Mouse (Mus musculus) heart, embryonic 13.5 days (tissue): ENCODE measurements around the gene Sorbs1. TPM values are rescaled to one million over a fixed set of nuclear protein-coding genes. Genes with fewer than 3 reads are reported as not detected.

Experiments used
- ATAC-seq: fragments of 200-750 bp; cut with Nextera tagmentation; 2 replicates; pipeline ENCODE4 v1.8.0; 2017; ENCODE audit warnings: moderate TSS enrichment; ENCODE audit not compliant: insufficient number of reproducible peaks, low FRiP score, low TSS enrichment; ENCODE audit errors: extremely low read depth
- H3K27ac ChIP-seq: fragments of 300-500 bp; sonication (generic); replicated peaks from 2 replicates; pipeline ENCODE4 v1.5.1; 2015; ENCODE audit warnings: moderate library complexity, mild to moderate bottlenecking, inconsistent platforms
- H3K27me3 ChIP-seq: fragments of 300-500 bp; sonication (generic); replicated peaks from 2 replicates; pipeline ENCODE4 v1.6.1; 2015; ENCODE audit warnings: mild to moderate bottlenecking, inconsistent platforms
- H3K36me3 ChIP-seq: fragments of 300-500 bp; sonication (generic); 2 replicates; pipeline ENCODE4 v1.6.1; 2015; ENCODE audit warnings: mild to moderate bottlenecking, inconsistent platforms
- H3K4me1 ChIP-seq: fragments of 300-500 bp; sonication (generic); 2 replicates; pipeline ENCODE4 v1.6.1; 2015; ENCODE audit warnings: inconsistent platforms
- H3K4me2 ChIP-seq: fragments of 300-500 bp; sonication (generic); 2 replicates; pipeline ENCODE4 v1.6.1; 2015; ENCODE audit warnings: inconsistent platforms, mild to moderate bottlenecking, moderate library complexity
- H3K4me3 ChIP-seq: fragments of 300-500 bp; sonication (generic); 2 replicates; pipeline ENCODE4 v1.5.1; 2015; ENCODE audit warnings: moderate library complexity, mild to moderate bottlenecking, inconsistent platforms
- H3K9ac ChIP-seq: fragments of 300-500 bp; sonication (generic); 2 replicates; pipeline ENCODE4 v1.6.1; 2015; ENCODE audit warnings: inconsistent platforms, mild to moderate bottlenecking, moderate library complexity
- H3K9me3 ChIP-seq: fragments of 300-500 bp; sonication (generic); 2 replicates; pipeline ENCODE4 v1.6.1; 2016; ENCODE audit warnings: inconsistent platforms
- WGBS: fragments of 180-500 bp; shearing (Covaris S2); methylation state at CpG from one replicate; pipeline ENCODE4 v1.1.7; 2015; ENCODE audit warnings: mixed read lengths; 5-methylcytosine and 5-hydroxymethylcytosine counted together
- polyA plus RNA-seq: library from polyadenylated mRNA; unstranded; fragments of >200 nt; fragmentation: Nextera tagmentation; extraction: Ambion mirVana; gene quantifications from 2 replicates; pipeline ENCODE4 v1.2.1, GENCODE M21; 2015

Gene Sorbs1
- polyA plus RNA-seq, 1 experiment from 2014 or later: 65.4 TPM

DNA sequence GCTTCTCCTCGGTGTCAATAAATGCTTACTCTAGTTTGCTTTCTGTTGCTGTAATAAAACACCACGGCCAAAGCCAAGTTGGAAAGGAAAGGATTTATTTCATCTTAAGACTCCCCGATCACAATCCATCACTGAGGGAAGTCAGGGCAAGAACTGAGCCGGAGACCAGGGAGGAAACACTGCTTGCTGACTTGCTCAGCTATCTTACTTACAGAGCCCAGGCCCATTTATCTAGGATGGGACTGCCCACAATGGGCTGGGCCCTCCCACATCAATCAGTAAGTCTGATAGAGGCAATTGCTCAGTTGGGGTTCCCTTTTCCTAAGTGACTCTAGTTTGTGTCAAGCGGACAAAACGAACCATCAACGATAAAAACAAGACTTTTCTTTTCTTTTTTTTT lies 29.2 kb upstream of the Sorbs1 start:
- Histone ChIP-seq H3K9me3 (0 out of 2 replicates have a peak, but pooled peaks cover 2% of the 10 kb centered on the region), H3K4me3 (no peak overlapping the region), H3K27ac (no peak overlapping the region), H3K27me3 (no peaks in the 10 kb centered on the region), H3K36me3 (no peaks in the 10 kb centered on the region), H3K4me2 (no peak overlapping the region), H3K4me1 (no peaks in the 10 kb centered on the region), H3K9ac (no peak overlapping the region)
- no peak for ATAC-seq
- WGBS: 67% methylated on average over 7 of the region's 7 CpGs

DNA sequence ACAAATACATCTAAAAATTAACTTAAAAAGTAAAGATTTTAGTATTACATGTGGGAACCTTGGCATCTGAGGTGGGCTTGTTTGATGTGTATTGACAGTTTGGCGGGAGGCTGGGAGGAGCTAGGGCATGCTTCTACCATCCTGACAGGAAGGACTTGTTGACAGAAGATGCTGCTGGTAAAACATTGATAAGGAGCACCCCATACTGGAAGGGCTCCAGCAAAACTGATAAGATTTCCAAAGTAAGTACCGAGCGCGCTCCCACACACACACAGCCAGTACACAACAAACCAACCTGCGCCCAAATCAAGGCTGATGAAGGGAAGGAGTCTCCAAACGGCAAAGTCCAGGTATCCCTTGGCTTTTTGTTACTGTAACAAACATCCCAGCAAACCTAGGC lies 22.9 kb upstream of the Sorbs1 start:
- 23% methylated on average over 6 of the region's 6 CpGs for WGBS
- no peak for ATAC-seq
- 0 out of 2 replicates have a peak, but pooled peaks cover 4% of the 10 kb centered on the region for H3K4me1 ChIP-seq
- H3K4me3 ChIP-seq: no peak overlapping the region
- 0 out of 2 replicates have a peak, but pooled peaks cover 2% of the 10 kb centered on the region for H3K9me3 ChIP-seq
- H3K27me3 ChIP-seq: no peaks in the 10 kb centered on the region
- H3K27ac ChIP-seq: no peak overlapping the region
- no peak overlapping the region for H3K9ac ChIP-seq
- H3K4me2 ChIP-seq: no peak overlapping the region
- H3K36me3 ChIP-seq: no peaks in the 10 kb centered on the region

DNA sequence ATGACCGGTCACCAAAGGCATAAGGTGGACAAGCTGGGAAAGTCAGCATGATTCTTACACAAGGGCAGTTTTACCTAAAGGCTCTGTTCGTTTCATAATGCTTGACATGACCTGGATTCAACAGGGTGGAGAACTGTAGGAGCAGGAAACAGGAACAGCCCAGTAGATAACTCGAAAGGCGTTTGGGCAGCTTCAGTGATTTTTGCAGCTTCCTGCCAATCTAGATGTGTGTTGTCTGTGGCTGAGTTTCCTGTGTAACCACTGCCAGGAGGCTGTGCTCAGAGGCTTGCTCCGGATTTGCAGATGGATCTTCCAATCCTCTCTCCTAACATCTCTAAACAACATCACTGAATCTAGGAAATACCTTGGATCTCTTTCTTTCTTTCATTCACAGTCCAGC lies 18.9 kb upstream of the Sorbs1 start:
- H3K4me1 ChIP-seq: 0 out of 2 replicates have a peak, but pooled peaks cover 4% of the 10 kb centered on the region
- H3K4me3 ChIP-seq: no peak overlapping the region
- no peaks in the 10 kb centered on the region for H3K9me3 ChIP-seq
- no peak for ATAC-seq
- H3K27me3 ChIP-seq: no peaks in the 10 kb centered on the region
- WGBS: 51% methylated on average over 5 of the region's 5 CpGs
- H3K9ac ChIP-seq: no peak overlapping the region
- H3K27ac ChIP-seq: 0 out of 2 replicates have a peak overlapping the region, but pooled peaks have one; percentile 42
- no peaks in the 10 kb centered on the region for H3K36me3 ChIP-seq
- H3K4me2 ChIP-seq: no peak overlapping the region

DNA sequence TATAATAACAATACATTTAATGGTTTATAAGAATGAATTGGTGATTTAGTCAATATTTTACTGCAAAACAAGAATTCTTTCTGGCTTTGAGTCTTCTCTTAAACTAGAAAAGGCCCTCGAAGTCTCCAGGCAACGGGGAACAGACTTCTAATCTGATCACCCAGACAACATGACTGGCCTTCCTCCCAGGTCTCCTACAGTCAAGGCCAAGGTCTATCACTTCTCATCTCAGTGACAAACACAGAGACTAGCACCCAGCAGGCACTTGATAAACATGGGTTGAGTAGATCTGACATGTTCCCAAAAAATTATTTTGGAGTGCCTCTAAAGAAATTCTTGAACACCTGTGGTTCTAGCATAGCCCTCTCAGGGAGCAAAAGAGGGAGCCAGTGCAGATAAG lies 16.7 kb upstream of the Sorbs1 start:
- H3K9me3 ChIP-seq: no peaks in the 10 kb centered on the region
- WGBS: 59% methylated on average over 2 of the region's 2 CpGs
- H3K4me1 ChIP-seq: no peaks in the 10 kb centered on the region; the same call in 1 of the 2 replicates
- H3K4me3 ChIP-seq: no peak overlapping the region
- no peak for ATAC-seq
- no peak overlapping the region for H3K4me2 ChIP-seq
- H3K27me3 ChIP-seq: no peaks in the 10 kb centered on the region
- no peak overlapping the region for H3K9ac ChIP-seq
- no peaks in the 10 kb centered on the region for H3K36me3 ChIP-seq
- no peak overlapping the region for H3K27ac ChIP-seq

DNA sequence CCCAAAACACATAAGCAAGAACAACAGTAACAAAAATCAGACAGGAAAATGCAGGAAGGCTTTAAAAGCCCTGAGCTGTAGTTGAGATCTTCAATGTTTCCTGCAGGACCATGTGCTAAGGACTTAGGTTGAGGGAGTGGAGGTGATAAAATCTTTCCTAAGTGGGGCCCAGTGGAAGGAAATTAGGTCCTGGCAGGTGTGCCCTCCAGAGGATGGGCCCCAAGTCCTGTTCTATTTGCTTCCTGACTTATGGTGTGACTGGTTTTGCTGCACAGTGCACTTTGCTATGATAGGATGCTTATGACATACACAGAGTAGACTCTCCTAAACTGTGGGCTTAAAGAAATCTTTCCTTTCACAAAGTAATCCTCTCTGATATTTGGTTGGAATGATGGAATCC lies 14.7 kb upstream of the Sorbs1 start:
- no peaks in the 10 kb centered on the region for H3K9me3 ChIP-seq
- ATAC-seq: no peak

GRCm38 (mm10) chr19:40526367-40527014 lies 12.9 kb upstream of the Sorbs1 start:
- no peaks in the 10 kb centered on the region for H3K27me3 ChIP-seq
- no peak for ATAC-seq
- H3K9ac ChIP-seq: peak overlapping the region; percentile 1; the same call in 1 of the 2 replicates
- no peaks in the 10 kb centered on the region for H3K36me3 ChIP-seq
- 59% methylated on average over 9 of the region's 9 CpGs for WGBS
- H3K27ac ChIP-seq: no peak overlapping the region
- H3K4me1 ChIP-seq: no peaks in the 10 kb centered on the region; the same call in 1 of the 2 replicates
- H3K9me3 ChIP-seq: no peaks in the 10 kb centered on the region
- H3K4me3 ChIP-seq: no peak overlapping the region
- H3K4me2 ChIP-seq: no peak overlapping the region

More for the DNA sequence above, 14.7 kb upstream of the Sorbs1 start:
- Histone ChIP-seq H3K4me3 (no peak overlapping the region), H3K27me3 (no peaks in the 10 kb centered on the region), H3K36me3 (no peaks in the 10 kb centered on the region), H3K4me1 (no peaks in the 10 kb centered on the region; the same call in 1 of the 2 replicates), H3K27ac (no peak overlapping the region), H3K4me2 (no peak overlapping the region), H3K9ac (no peak overlapping the region)

- WGBS: 71% methylated on average over 8 of the region's 8 CpGs
- Histone ChIP-seq H3K36me3 (no peaks in the 10 kb centered on the region), H3K9ac (no peak overlapping the region), H3K9me3 (no peaks in the 10 kb centered on the region), H3K4me2 (no peak overlapping the region), H3K27me3 (no peaks in the 10 kb centered on the region), H3K27ac (no peak overlapping the region), H3K4me3 (no peak overlapping the region), H3K4me1 (peaks cover 15% of the 10 kb centered on the region)
- no peak for ATAC-seq
Measured at GRCm38 (mm10) chr19:40523431-40524005, 9.9 kb upstream of the Sorbs1 start.

DNA sequence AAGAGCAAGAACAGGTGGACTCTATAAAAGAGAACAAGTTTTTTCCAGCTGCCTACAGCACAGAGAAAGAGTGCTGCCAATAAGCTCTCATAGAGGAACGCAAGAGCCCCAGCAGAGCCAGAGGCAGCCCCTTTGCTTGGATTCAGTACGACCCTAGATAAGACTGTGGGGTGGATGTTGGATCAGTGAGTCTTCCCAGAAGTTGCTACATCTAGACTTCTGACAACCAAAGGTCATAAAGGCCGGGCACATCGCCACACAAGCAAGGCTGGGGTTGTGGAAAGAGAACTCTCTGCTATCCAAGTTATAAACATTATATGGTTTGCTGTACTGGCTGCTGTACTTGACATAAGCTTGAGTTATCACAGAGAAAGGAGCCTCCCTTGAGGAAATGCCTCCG lies 6.8 kb upstream of the Sorbs1 start:
- Histone ChIP-seq H3K9me3 (no peaks in the 10 kb centered on the region), H3K4me3 (no peak overlapping the region), H3K4me2 (no peak overlapping the region), H3K27ac (no peak overlapping the region), H3K27me3 (no peaks in the 10 kb centered on the region), H3K4me1 (peaks cover 15% of the 10 kb centered on the region), H3K36me3 (no peaks in the 10 kb centered on the region), H3K9ac (no peak overlapping the region)
- no peak for ATAC-seq
- WGBS: 66% methylated on average over 5 of the region's 5 CpGs

DNA sequence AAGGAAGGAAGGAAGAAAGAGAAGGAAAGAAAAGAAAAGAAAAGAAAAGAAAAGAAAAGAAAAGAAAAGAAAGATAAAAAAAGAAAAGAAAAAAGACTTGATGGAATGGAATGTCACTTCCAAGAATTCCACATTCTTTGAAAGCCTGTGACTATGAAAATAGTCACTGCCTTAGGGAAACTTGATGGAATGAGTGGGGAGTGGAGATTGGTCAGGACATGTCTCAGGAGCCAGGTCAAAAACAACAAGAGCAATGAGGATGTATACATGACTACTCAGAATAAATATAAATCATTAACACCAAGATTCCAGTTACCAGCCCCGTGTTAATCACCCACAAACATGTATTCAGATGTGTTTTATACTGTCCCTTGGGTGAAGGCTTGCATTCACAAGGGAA lies 5.1 kb upstream of the Sorbs1 start:
- no peak overlapping the region for H3K4me3 ChIP-seq
- WGBS: 70% methylated on average over 1 of the region's 1 CpGs
- H3K9me3 ChIP-seq: no peaks in the 10 kb centered on the region
- no peaks in the 10 kb centered on the region for H3K27me3 ChIP-seq
- H3K4me2 ChIP-seq: no peak overlapping the region
- no peak overlapping the region for H3K9ac ChIP-seq
- peaks cover 15% of the 10 kb centered on the region for H3K4me1 ChIP-seq
- no peak for ATAC-seq
- H3K27ac ChIP-seq: no peak overlapping the region
- no peaks in the 10 kb centered on the region for H3K36me3 ChIP-seq

GRCm38 (mm10) chr19:40515596-40515995 lies 2.0 kb upstream of the Sorbs1 start:
- Histone ChIP-seq H3K36me3 (no peaks in the 10 kb centered on the region), H3K9me3 (no peaks in the 10 kb centered on the region), H3K9ac (no peak overlapping the region), H3K27me3 (no peaks in the 10 kb centered on the region), H3K4me1 (peaks cover 34% of the 10 kb centered on the region), H3K27ac (no peak overlapping the region), H3K4me2 (no peak overlapping the region), H3K4me3 (no peak overlapping the region)
- ATAC-seq: no peak
- WGBS: 88% methylated on average over 3 of the region's 3 CpGs

DNA sequence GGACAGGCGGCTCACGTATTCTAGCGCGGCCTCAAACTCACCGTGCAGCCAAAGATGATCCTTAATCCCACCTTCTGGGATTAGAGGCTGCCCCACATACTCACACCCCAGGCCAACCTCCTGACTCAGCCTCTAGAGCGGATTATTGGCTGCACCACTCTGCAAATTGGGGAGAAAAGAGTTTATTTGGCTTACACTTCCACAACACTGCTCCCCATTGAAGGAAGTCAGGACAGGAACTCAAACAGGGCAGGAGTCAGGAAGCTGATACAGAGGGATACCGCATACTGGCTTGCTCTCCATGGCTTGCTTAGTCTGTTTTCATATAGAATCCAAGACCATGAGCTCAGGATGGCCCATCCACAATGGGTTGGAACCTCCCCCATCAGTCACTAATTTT lies 797 bp upstream of the Sorbs1 start:
- Histone ChIP-seq H3K4me3 (no peak overlapping the region), H3K4me1 (peaks cover 39% of the 10 kb centered on the region), H3K27ac (no peak overlapping the region), H3K27me3 (no peaks in the 10 kb centered on the region), H3K9me3 (no peaks in the 10 kb centered on the region), H3K36me3 (no peaks in the 10 kb centered on the region), H3K4me2 (no peak overlapping the region), H3K9ac (no peak overlapping the region)
- no peak for ATAC-seq
- WGBS: 75% methylated on average over 7 of the region's 7 CpGs
